Mouse (Mus musculus) layer of hippocampus, adult 6 months (tissue): ENCODE results near the gene Cables2. TPM values are rescaled to one million over a fixed set of nuclear protein-coding genes. Genes with fewer than 3 reads are reported as not detected.

ENCODE experiments used
- long read RNA-seq, 2 experiments: library from polyadenylated mRNA; unstranded; transcript quantifications; one replicate each; pipeline ENCODE4 v2.0.0; 2019 to 2020
- microRNA-seq: library from miRNA; unstranded; fragments of <30 nt; microRNA quantifications from one replicate; pipeline ENCODE4 v1.2.0, GENCODE M21; 2020
- polyA plus RNA-seq: library from polyadenylated mRNA; unstranded; fragments of <200 nt; fragmentation: Nextera tagmentation; gene quantifications from 2 replicates; pipeline ENCODE4 v1.2.3, GENCODE M21; 2021

The Cables2 gene
- 3.4 and 4.3 TPM in 2 replicates for polyA plus RNA-seq
- long read RNA-seq, experiment 1, partial matches to known transcripts = 2 of 5 reads
- long read RNA-seq, experiment 1, other reads (novel, unspliced or antisense) = 3 of 5 reads
- long read RNA-seq, experiment 2, partial matches to known transcripts = 11 of 14 reads
- long read RNA-seq, experiment 2, other reads (novel, unspliced or antisense) = 3 of 14 reads

DNA sequence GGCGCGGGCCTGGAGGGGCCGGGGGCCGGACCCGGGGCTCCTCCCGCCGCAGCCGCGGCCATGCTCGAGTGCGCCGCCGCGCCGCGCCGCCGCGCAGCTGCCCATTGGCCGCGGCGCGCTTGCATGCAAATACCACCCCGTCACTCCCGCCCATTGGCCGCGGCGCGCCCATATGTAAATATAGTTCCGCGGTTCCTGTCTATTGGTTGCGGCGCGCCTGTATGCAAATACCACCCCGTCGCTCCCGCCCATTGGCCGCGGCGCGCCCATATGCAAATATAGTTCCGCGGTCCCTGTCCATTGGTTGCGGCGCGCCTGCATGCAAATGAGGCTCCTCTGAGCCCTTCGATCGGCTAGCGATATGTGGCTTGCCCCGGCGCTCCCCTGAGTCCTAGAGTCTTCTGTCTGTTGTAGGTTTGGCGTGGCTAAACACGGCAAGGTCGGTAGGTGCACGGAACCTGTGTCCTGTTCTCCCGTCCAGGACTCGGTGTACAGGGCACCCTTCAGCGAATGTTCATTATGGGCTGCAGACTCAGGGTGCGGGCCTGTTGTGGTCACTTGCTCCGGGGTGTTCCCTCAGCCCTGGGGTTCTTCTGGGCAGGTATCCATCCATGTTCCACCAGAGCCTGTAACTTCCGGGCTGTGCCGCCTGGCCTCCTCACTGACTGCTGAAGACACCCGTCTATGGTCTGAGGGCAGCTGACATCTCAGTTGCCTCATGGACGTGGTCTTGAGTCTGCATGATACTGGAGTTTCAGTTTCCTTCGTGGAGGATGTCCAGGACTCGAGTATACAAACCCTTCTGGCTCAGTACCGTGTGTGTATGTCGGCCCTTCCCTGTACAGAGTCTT, at the start of gene Cables2:
Gene Cables2 (minus strand): TSS at position 103 of the 851 bp plus-strand sequence.

DNA sequence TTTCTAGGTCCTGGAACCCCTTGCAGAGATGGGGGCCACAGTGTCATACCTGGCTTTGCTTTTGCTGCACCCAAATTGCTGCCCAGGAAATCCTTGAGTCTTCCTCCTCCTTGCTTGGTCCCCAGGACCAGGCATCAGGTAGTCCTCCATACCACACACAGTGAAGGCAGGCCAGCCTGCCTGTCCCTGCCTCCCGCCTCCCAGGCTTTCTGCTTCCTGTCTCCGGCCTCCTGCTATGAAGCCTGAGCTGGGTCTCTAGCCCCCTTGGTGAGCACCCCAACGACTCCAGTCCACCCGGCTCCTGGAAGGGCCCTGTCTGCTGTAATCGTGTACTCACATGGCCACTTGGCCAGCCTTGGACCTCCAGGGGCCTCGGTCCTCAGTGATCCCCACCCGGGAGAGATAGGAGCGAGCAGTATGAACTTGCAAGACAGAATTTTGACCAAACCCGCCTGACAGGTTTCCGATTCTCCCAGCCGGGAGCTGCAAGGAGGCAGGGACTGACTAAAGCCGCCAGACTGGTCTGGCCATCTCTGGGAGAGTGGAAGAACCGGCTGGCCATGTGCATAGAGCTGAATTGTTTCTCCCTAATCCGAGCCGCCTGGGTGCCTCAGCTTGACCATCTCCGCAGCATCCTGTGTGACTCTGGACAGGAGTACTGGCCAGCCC, 16.3 kb upstream of the Cables2 start, which contains the start of gene Rbbp8nl:
Gene Rbbp8nl (minus strand): TSS at position 440 of the 669 bp plus-strand sequence.

DNA sequence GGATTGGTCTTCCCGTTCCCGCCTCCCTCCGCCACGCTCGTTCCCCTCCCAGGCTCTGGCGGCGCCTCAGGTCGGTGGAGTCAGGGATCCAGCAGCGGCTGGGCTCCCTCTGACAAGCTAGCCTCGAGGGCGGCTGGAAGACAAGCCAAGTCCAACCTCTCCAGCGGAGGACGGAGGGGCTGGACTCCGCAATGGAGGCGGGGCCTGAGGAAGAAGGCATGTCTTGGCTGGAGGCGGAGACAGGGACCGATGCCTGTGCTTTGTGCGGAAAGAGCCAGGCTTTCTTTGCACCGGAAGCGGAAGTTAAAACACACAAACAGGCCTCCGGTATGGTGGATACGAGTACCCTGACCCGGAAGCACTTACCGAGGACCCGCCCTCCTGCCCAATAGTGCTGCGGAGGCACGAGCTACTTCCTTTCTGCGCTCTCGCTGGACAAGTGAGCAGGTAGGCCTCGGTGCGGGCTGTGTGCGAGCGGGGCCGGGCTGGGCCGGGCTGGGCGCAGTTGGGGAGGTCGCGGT, 16.2 kb downstream of the Cables2 start, which contains the start of gene Rps21:
Gene Rps21 (plus strand): TSS at position 377 of the 521 bp plus-strand sequence.

DNA sequence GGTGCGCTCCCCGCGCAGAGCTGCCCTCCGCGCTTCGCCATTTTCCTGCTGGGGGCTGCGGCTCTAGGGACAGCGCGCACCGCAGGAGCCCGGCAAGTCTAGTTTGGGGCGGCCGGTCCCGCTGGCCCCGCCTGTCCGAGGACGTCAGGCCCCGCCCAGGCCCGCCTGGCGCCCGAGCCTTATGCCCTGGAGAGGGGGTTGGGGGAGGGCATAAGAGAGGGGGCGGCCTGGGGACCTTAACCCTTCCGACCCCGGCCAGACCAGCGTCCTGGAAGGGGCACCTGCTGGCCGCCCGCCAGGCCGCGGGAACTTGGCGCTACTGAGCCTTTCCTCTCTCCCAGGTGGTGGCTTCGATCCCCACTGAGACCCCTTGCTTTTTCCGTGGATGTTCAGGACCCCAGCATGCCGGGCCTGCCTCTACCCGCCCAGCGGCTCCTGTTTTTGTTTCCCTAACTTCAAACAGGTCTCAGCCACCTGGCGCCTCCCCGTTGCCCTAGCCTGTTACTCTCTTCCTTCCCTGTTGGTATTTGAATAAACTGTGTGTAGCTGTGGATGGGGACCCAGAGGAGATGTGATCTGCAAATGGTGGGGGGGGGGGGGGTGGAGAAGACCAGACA, 47.4 kb downstream of the Cables2 start, which contains the start of gene Lama5:
Gene Lama5 (minus strand): TSS at position 98 of the 617 bp plus-strand sequence.

Small RNA genes lying within 50 kb of the gene (microRNA-seq; reads per million reads assigned to microRNA genes)
- gene Mir3091 = not detected

Other genes starting within 250 kb of the Cables2 start
- 1.5 and 1.7 TPM in 2 replicates for gene Lsm14b, start 248.5 kb downstream of the Cables2 start, polyA plus RNA-seq
- gene Psma7, start 231.1 kb downstream of the Cables2 start, polyA plus RNA-seq = 524 and 568 TPM in 2 replicates
- 16.6 and 16.7 TPM in 2 replicates for gene Ss18l1, start 231.0 kb downstream of the Cables2 start, polyA plus RNA-seq
- 19.4 and 21.0 TPM in 2 replicates for gene Mtg2, start 202.9 kb downstream of the Cables2 start, polyA plus RNA-seq
- 44.1 and 49.7 TPM in 2 replicates for gene Hrh3, start 169.0 kb downstream of the Cables2 start, polyA plus RNA-seq
- gene Osbpl2, start 154.2 kb downstream of the Cables2 start, polyA plus RNA-seq = 25.7 and 28.5 TPM in 2 replicates
- gene Adrm1, start 102.0 kb downstream of the Cables2 start, polyA plus RNA-seq = 132 and 144 TPM in 2 replicates
- gene Lama5, start 47.6 kb downstream of the Cables2 start, polyA plus RNA-seq = 0.58 and 2.1 TPM in 2 replicates
- 2,961 and 3,002 TPM in 2 replicates for gene Rps21, start 16.1 kb downstream of the Cables2 start, polyA plus RNA-seq
- not detected in 2 replicates for gene Rbbp8nl, start 16.4 kb upstream of the Cables2 start, polyA plus RNA-seq
- not detected in 2 replicates for gene Gata5, start 61.2 kb upstream of the Cables2 start, polyA plus RNA-seq
- gene Slco4a1, start 182.7 kb upstream of the Cables2 start, polyA plus RNA-seq = 0.41 and 0.54 TPM in 2 replicates
- gene Ntsr1, start 226.5 kb upstream of the Cables2 start, polyA plus RNA-seq = 2.6 and 3.6 TPM in 2 replicates